Mouse (Mus musculus) G1E (cell line): ENCODE results near the gene Dach2.

ENCODE experiments used
- CTCF ChIP-seq: IDR thresholded peaks from 2 replicates; pipeline ENCODE4 v1.5.1; 2012; ENCODE audit warnings: low read depth, low read length, inconsistent platforms, mixed read lengths
- GATA1 ChIP-seq: IDR thresholded peaks from 2 replicates; pipeline ENCODE4 v1.6.1; 2012; ENCODE audit warnings: borderline replicate concordance, low read length, inconsistent platforms, mixed read lengths
- TAL1 ChIP-seq: conservative IDR thresholded peaks from 2 replicates; pipeline ENCODE4 v1.6.1; 2012; ENCODE audit warnings: low read depth, low read length, inconsistent platforms, mixed read lengths

GRCm38 (mm10) chrX:113297404-113297803, at the start of gene Dach2:
- TF ChIP-seq CTCF, result no peak
- no peak for TF ChIP-seq TAL1
- TF ChIP-seq GATA1, result no peak
